Mouse (Mus musculus) common myeloid progenitor, adult 5-6 weeks (primary cell): ENCODE data around the gene Nacc2. TPM values are rescaled to one million over a fixed set of nuclear protein-coding genes. Genes with fewer than 3 reads are reported as not detected.

Source experiments
- ATAC-seq: replicated peaks from 2 replicates; pipeline ENCODE4 v1.8.0; 2016; ENCODE audit warnings: low read depth, mild to moderate bottlenecking, moderate TSS enrichment, inconsistent platforms; ENCODE audit not compliant: poor library complexity, severe bottlenecking
- total RNA-seq: library from RNA; stranded (forward); fragments of 200-1000, 187-1606 nt; gene quantifications from 2 replicates; pipeline ENCODE4 v1.2.3, GENCODE M21; 2017

The Nacc2 gene
- total RNA-seq, 1 experiment from 2014 or later: 4.1 TPM

- ATAC-seq: no peak
Observed at GRCm38 (mm10) chr2:26062241-26062640, 60.8 kb downstream of the Nacc2 start.

GRCm38 (mm10) chr2:26061018-26061666 lies 61.9 kb downstream of the Nacc2 start:
- peak; percentile 58; the same call in 1 of the 2 replicates for ATAC-seq

- ATAC-seq: no peak
Observed at GRCm38 (mm10) chr2:26057053-26057452, 66.0 kb downstream of the Nacc2 start.

- ATAC-seq: no peak
Observed at GRCm38 (mm10) chr2:26056226-26056625, 66.8 kb downstream of the Nacc2 start.

GRCm38 (mm10) chr2:26055747-26056102 lies 67.3 kb downstream of the Nacc2 start:
- no peak for ATAC-seq

GRCm38 (mm10) chr2:26055046-26055746 lies 67.8 kb downstream of the Nacc2 start:
- ATAC-seq: peak; percentile 99

- ATAC-seq: no peak
Observed at GRCm38 (mm10) chr2:26052806-26053205, 70.2 kb downstream of the Nacc2 start.

- ATAC-seq: no peak
Observed at GRCm38 (mm10) chr2:26048816-26049215, 74.2 kb downstream of the Nacc2 start.

- ATAC-seq: no peak
Observed at GRCm38 (mm10) chr2:26044216-26044615, 78.8 kb downstream of the Nacc2 start.

GRCm38 (mm10) chr2:26042603-26043002 lies 80.4 kb downstream of the Nacc2 start:
- ATAC-seq: no peak

- peak; percentile 18; the same call in 1 of the 2 replicates for ATAC-seq
Observed at GRCm38 (mm10) chr2:26041163-26041810, 81.7 kb downstream of the Nacc2 start.

GRCm38 (mm10) chr2:26039951-26040350 lies 83.1 kb downstream of the Nacc2 start:
- no peak for ATAC-seq

- peak; percentile 36 for ATAC-seq
Observed at GRCm38 (mm10) chr2:26037386-26037785, 85.6 kb downstream of the Nacc2 start.

- ATAC-seq: no peak
Observed at GRCm38 (mm10) chr2:26034344-26035050, 88.5 kb downstream of the Nacc2 start.

- no peak for ATAC-seq
Observed at GRCm38 (mm10) chr2:26030288-26030687, 92.7 kb downstream of the Nacc2 start.

- peak; percentile 48 for ATAC-seq
Observed at GRCm38 (mm10) chr2:26024138-26025075, 98.6 kb downstream of the Nacc2 start.

- ATAC-seq: no peak
Observed at GRCm38 (mm10) chr2:26022626-26023025, 100.4 kb downstream of the Nacc2 start.

GRCm38 (mm10) chr2:26022258-26022565 lies 100.8 kb downstream of the Nacc2 start:
- no peak for ATAC-seq

GRCm38 (mm10) chr2:26021561-26022257 lies 101.3 kb downstream of the Nacc2 start, which contains the start of gene Ubac1:
TSS of gene Ubac1 (minus strand) at chr2:26021747.
- ATAC-seq: peak; percentile 74
